ENCODE assay signal across 21 mouse cellular contexts in genomic region chr2:96505641-96506040, GRCm38 (mm10).
A peak's percentile ranks its signal among the peaks of the same experiment; 100 is the strongest.
DNase-seq lines count a peak whose midpoint lies in the region; ATAC-seq and TF ChIP-seq lines count a peak whose summit lies in the region.
"Had no signal": no experiment of that assay in that cellular context is flagged by ENCODE, and none has a peak within 500 bp of the region (broad histone marks: within the 10 kb centered on the region; RNA-seq: fewer than 3 reads in every experiment).

No protein-coding gene starts in this region.

- intact Hi-C loops in left cerebral cortex, postnatal 4 days (cut with DNase I), result no loop called here

- no peak for TF ChIP-seq POLR2A in cerebellum, adult 2 months (IDR thresholded peaks at IDR 0.05; ENCODE audit: borderline replicate concordance, insufficient read depth, low read length)

- WGBS in cerebellum, adult 2 months, result 7% methylated on average over 1 of the region's 1 CpGs

- H3K27me3 ChIP-seq in cerebellum, adult 2 months (ENCODE audit: control insufficient read depth, insufficient read depth, low read length), result no peaks in the 10 kb centered on the region
- H3K27me3 ChIP-seq: CH12.LX; embryonic facial prominence, embryonic 15.5 days; forebrain, embryonic 15.5 days; intestine, embryonic 15.5 days; Patski had no signal

- peak; percentile 10 for DNase-seq in left cerebral cortex, postnatal 4 days
- DNase-seq in left cerebral cortex, adult 18-20 months (ENCODE audit: low spot score in 2 of 2), result no peak
- DNase-seq in cerebellum, adult 2 months, result peak; percentile 69 to 86
- peak; percentile 65 to 67 for DNase-seq in cerebellum, postnatal 10 days
- DNase-seq in spleen, postnatal 36 days (ENCODE audit: low spot score in 2 of 2), result no peak
- DNase-seq in adrenal gland, postnatal 4 days (ENCODE audit: low spot score in 2 of 2), result no peak
- DNase-seq: adrenal gland, postnatal 14 days; embryo, embryonic 11 days; gastrocnemius, postnatal 10 days; heart, adult 18-20 months; heart, postnatal 10 days; kidney, adult 18-20 months had no signal

- ATAC-seq in erythroid progenitor cell, adult 5-6 weeks (replicated peaks; ENCODE audit: low FRiP score, poor library complexity, severe bottlenecking), result no peak
- ATAC-seq: activated CD4-positive, CD25-positive, alpha-beta regulatory T cell, adult 4 months; forebrain, embryonic 15.5 days; intestine, embryonic 15.5 days; Patski had no signal

- H3K4me1 ChIP-seq in cerebellum, adult 2 months (ENCODE audit: control insufficient read depth, insufficient read depth, low read length), result peaks cover 11% of the 10 kb centered on the region; the same call in 1 of the 2 replicates
- H3K4me1 ChIP-seq: embryonic facial prominence, embryonic 15.5 days; forebrain, embryonic 15.5 days; heart, embryonic 10.5 days; intestine, embryonic 15.5 days had no signal

- no peak overlapping the region for H3K4me3 ChIP-seq in cerebellum, adult 2 months (replicated peaks; ENCODE audit: insufficient read depth, low read depth, low read length)
- H3K4me3 ChIP-seq: embryonic facial prominence, embryonic 15.5 days; erythroblast, embryonic 14.5 days; forebrain, embryonic 15.5 days; heart, embryonic 10.5 days; intestine, embryonic 15.5 days had no signal

- H3K27ac ChIP-seq in cerebellum, adult 2 months (ENCODE audit: insufficient read depth, low read length), result no peak overlapping the region
- H3K27ac ChIP-seq: embryonic facial prominence, embryonic 15.5 days; forebrain, embryonic 15.5 days; heart, embryonic 10.5 days; intestine, embryonic 15.5 days had no signal

- no peak for TF ChIP-seq CTCF in cerebellum, adult 2 months (IDR thresholded peaks at IDR 0.05; ENCODE audit: borderline replicate concordance, insufficient read depth, low read depth, low read length)

Comparison
In these comparisons a context has a peak if more than half of its experiments do, and no peak if none do; other contexts are left out.
1. DNase-seq: peak in left cerebral cortex, postnatal 4 days (single experiment), cerebellum, adult 2 months (2 of 2) and cerebellum, postnatal 10 days (2 of 2); none in left cerebral cortex, adult 18-20 months (0 of 2), spleen, postnatal 36 days (0 of 2) and adrenal gland, postnatal 4 days (0 of 2).